Mouse (Mus musculus): ENCODE data around the gene Col17a1. TPM values are rescaled to one million over a fixed set of nuclear protein-coding genes. Genes with fewer than 3 reads are reported as not detected.

The Col17a1 gene
- total RNA-seq, 2 experiments from 2014 or later: not detected

DNA sequence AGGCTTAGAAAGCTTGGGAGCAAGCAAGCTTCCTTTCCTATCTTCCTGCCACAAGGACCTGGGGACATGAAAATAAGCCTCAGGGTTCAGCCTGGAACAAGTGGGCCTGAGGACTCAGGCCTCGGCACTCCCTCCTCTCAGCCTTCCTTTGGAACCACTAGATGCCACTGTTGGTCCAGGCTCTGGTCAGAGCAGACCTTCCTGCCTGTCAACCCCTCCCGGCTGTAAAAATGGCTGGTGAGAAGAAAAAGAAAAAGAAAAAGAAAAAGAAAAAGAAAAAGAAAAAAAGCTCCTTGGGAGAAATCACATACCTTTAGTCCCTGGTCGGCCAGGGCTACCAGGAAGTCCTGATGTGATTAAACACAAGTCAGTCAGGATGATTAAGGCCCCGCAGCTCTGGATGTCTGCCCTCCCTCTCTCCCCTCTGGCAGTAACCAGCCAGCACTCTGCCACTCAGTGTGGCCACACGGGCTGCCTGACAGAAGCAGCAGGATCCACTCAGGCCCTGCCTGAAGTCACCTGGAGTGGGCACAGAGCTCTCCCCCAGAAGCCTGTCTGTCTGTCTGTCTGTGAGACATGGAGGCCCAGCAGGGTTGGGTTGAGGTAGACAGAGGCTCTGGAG lies 32.9 kb downstream of the Col17a1 start:
- peak overlapping the region; percentile 53 for H3K4me3 ChIP-seq

DNA sequence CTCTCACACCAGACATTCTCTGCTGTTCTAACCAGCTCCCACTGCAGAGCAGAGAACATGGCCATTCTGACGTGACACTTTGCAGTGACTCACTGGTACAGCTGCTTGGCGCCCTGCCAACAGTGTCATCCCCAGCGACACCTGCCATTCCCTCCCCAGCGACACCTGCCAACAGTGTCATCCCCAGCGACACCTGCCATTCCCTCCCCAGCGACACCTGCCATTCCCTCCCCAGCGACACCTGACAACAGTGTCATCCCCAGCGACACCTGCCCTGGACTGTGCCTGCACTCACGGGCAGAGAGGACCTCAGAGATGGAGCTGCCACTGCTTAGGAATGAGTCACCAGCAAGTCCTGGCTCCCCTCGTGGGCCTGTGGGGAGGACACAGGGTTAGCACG lies 37.0 kb downstream of the Col17a1 start:
- Histone ChIP-seq H3K4me3 (no peak overlapping the region), H3K27ac (no peak overlapping the region)
- intact Hi-C loops (cut with DNase I): loop anchor here (5.0 to 10.0 kb wide), 2 partner anchors 77 to 140 kb away; partner anchors contain the start of gene Sfr1
- no peak for TF ChIP-seq CTCF (IDR thresholded peaks at IDR 0.05)
- no peak for DNase-seq

More for the DNA sequence above, 32.9 kb downstream of the Col17a1 start:
- peak overlapping the region; percentile 16; the same call in 1 of the 2 replicates for H3K27ac ChIP-seq
- intact Hi-C loops (cut with DNase I): loop anchor here (1.0 to 10.0 kb wide), 3 partner anchors 73 to 162 kb away; partner anchors contain the start of gene Sfr1
- peak; percentile 73 for DNase-seq
- TF ChIP-seq CTCF (IDR thresholded peaks at IDR 0.05): peak; percentile 87

GRCm38 (mm10) chr19:47653173-47653572 lies 38.7 kb downstream of the Col17a1 start:
- no peak overlapping the region for H3K27ac ChIP-seq
- TF ChIP-seq CTCF (IDR thresholded peaks at IDR 0.05): no peak
- intact Hi-C loops (cut with DNase I): loop anchor here (10.0 kb wide), 1 partner anchor 142 kb away; no protein-coding TSS in a partner anchor
- DNase-seq: no peak
- no peak overlapping the region for H3K4me3 ChIP-seq

DNA sequence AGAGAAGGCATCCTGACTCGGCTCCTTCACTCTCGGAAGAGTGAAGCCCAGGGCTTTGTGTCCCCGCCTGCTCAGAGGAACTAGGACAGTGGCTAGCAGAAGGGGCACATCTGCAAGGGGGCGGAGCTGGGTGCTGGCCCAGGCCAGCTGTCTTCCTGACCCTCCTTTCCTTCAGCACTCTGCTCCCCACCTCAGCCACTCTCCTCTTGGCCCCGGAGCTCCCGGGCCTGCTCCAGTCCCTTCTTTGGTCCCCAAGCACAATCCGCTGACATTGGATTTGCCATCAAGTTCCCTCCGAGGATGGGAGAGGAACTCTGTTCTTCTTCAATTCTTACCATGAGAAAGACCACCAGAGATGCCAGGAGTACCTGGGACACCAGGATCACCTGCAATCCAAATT lies 39.6 kb downstream of the Col17a1 start:
- no peak overlapping the region for H3K27ac ChIP-seq
- intact Hi-C loops (cut with DNase I): loop anchor here (10.0 kb wide), 1 partner anchor 143 kb away; no protein-coding TSS in a partner anchor
- H3K4me3 ChIP-seq: no peak overlapping the region
- TF ChIP-seq CTCF (IDR thresholded peaks at IDR 0.05): no peak
- DNase-seq: no peak

GRCm38 (mm10) chr19:47651160-47651480 lies 40.8 kb downstream of the Col17a1 start:
- H3K27ac ChIP-seq: no peak overlapping the region
- no peak overlapping the region for H3K4me3 ChIP-seq
- no peak for DNase-seq
- TF ChIP-seq CTCF (IDR thresholded peaks at IDR 0.05): no peak
- intact Hi-C loops (cut with DNase I): loop anchor here (10.0 kb wide), 1 partner anchor 144 kb away; no protein-coding TSS in a partner anchor

DNA sequence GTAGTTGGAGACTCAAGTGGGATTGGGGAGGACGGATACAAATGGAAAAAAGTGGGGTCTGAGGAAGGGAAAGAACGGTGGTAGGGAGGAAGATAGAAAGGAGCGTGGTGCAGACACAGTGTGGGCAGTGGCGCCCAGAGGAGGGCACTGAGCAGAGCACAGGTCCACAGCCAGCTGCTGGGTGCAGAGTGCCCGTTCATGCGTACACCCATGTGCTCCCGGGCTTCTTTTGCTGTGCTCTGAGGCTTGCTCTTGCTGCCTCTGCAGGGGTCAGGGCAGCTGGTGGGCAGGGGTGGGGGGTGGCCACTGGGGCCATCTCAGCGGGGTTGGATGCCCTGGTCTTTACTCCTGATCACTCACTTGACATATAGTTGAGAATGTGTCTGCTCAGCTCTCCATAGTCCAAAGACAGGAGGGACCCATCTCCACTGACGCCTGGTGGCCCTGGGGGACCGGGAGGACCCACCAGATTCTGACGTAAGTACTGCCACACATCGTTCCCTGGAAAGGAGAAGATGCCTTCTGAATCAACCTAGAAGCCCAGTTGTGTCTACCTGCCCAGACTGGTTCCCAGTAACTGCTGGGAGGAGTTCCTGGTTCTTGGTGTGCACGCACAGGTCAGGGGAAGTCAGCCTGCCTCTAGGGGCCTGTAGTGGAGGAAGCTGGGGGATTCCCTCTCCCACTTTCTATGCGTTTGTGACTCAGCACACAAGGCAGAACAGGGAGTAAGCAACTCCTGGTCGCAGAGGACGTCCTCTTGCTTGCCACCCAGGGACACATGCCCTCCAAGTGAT lies 41.3 kb downstream of the Col17a1 start:
- no peak for TF ChIP-seq CTCF (IDR thresholded peaks at IDR 0.05)
- intact Hi-C loops (cut with DNase I): loop anchor here (10.0 kb wide), 1 partner anchor 144 kb away; no protein-coding TSS in a partner anchor
- no peak overlapping the region for H3K4me3 ChIP-seq
- DNase-seq: no peak
- no peak overlapping the region for H3K27ac ChIP-seq

DNA sequence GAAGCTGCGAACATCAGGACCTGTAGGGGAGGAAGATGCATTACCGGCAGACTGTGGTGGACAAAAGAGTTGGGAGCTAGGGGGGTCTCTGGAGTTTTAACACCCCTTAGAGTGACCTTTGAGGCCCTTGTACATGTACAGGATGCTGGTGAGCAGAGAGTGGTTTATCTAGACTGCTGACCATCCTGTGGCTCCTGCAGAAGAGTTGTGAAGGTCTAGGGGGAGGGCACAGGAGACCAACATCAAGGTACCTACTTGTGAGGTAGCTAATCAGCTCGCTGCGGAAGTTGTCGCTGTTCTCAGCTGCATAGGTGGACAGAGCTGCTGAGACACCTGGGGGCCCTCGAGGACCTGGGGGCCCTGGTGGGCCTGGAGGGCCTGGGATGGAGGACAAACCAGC lies 42.8 kb downstream of the Col17a1 start:
- intact Hi-C loops (cut with DNase I): no loop called here
- no peak for DNase-seq

DNA sequence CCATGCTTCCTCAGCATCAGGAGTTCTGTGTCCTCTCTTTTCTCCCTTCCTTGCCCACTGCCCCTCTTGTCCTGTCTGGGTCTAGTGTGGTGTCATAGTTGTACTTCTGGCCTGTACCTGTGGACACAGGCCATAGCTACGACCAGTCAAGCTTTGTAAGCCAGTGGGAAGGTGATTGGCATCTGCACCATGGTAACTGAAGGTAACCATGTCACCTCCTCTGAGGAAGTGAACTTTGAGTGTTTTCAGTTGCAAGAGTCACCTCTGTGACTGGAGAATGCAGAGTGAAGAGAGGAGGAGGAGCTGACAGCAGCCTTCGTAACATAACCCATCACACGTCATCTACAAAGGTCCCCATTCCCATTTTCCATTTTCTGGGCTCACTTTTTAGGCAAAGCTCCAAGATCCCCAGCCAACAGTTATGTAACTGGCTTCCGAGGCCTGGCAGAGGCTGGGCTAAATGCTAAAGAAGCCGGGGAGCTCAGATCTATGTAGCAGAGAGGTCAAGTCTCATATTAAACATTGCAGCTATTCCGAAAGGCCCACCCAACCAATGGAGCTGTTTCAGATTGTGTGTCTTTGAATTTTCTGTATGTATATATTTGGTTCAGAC lies 45.3 kb downstream of the Col17a1 start:
- intact Hi-C loops (cut with DNase I): no loop called here
- DNase-seq: no peak
- Histone ChIP-seq H3K4me3 (no peak overlapping the region), H3K27ac (no peak overlapping the region)
- no peak for TF ChIP-seq CTCF (IDR thresholded peaks at IDR 0.05)

More for the DNA sequence above, 42.8 kb downstream of the Col17a1 start:
- Histone ChIP-seq H3K27ac (no peak overlapping the region), H3K4me3 (no peak overlapping the region)
- no peak for TF ChIP-seq CTCF (IDR thresholded peaks at IDR 0.05)

GRCm38 (mm10) chr19:47645583-47645982 lies 46.3 kb downstream of the Col17a1 start:
- TF ChIP-seq CTCF (IDR thresholded peaks at IDR 0.05): no peak
- H3K27ac ChIP-seq: no peak overlapping the region

GRCm38 (mm10) chr19:47643910-47644309 lies 48.0 kb downstream of the Col17a1 start:
- Histone ChIP-seq H3K27ac (peak overlapping the region; percentile 24; the same call in 1 of the 2 replicates), H3K4me3 (no peak overlapping the region)
- no peak for TF ChIP-seq CTCF (IDR thresholded peaks at IDR 0.05)
- no peak for DNase-seq
- intact Hi-C loops (cut with DNase I): no loop called here

More at GRCm38 (mm10) chr19:47645583-47645982, 46.3 kb downstream of the Col17a1 start:
- H3K4me3 ChIP-seq: no peak overlapping the region
- no peak for DNase-seq
- intact Hi-C loops (cut with DNase I): no loop called here

- H3K4me3 ChIP-seq: no peak overlapping the region
- no peak overlapping the region for H3K27ac ChIP-seq
- no peak for TF ChIP-seq CTCF (IDR thresholded peaks at IDR 0.05)
- intact Hi-C loops (cut with DNase I): no loop called here
- DNase-seq: no peak
Measured at GRCm38 (mm10) chr19:47635380-47635779, 56.5 kb downstream of the Col17a1 start.

GRCm38 (mm10) chr19:47631799-47632198 lies 60.1 kb downstream of the Col17a1 start:
- TF ChIP-seq CTCF (IDR thresholded peaks at IDR 0.05): no peak
- intact Hi-C loops (cut with DNase I): no loop called here
- Histone ChIP-seq H3K4me3 (no peak overlapping the region), H3K27ac (no peak overlapping the region)
- DNase-seq: no peak

GRCm38 (mm10) chr19:47630381-47630780 lies 61.5 kb downstream of the Col17a1 start:
- Histone ChIP-seq H3K4me3 (no peak overlapping the region), H3K27ac (no peak overlapping the region)
- no peak for DNase-seq
- intact Hi-C loops (cut with DNase I): no loop called here
- TF ChIP-seq CTCF (IDR thresholded peaks at IDR 0.05): no peak
